Mouse (Mus musculus): ENCODE measurements at regions not wholly inside any gene's neighbourhood (a gene's known extent, or its start where the extent isn't known, plus 50 kb on each side); places are given as distances from the start of the nearest gene placed in this dataset.

DNA sequence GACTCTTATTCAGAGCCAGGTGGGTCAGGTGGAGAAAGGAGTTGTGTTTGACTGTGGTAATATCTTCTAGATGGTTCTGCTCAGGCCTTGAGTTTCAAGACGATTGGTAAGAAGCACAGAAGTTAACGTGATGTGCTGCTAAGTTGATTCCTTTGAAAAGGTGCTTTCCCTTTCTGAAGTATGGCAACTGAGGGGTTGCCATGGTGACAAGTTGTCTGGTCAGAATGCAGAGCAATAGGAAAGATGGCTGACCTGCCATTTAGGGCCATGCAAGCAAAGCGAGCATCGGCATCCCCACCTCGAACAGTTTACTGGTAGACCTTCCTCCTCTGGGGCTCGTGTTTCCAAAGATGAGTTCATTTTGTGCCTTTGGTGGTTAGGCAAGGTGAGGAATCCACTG, 76.1 kb upstream of the Id2 start:
- H3K9ac ChIP-seq: no peak overlapping the region
- WGBS: 66% methylated on average over 6 of the region's 6 CpGs
- no peaks in the 10 kb centered on the region for H3K36me3 ChIP-seq
- H3K4me2 ChIP-seq: no peak overlapping the region
- no peak overlapping the region for H3K4me3 ChIP-seq
- no peaks in the 10 kb centered on the region for H3K27me3 ChIP-seq
- no peak overlapping the region for H3K27ac ChIP-seq
- ATAC-seq (ENCODE audit: borderline replicate concordance, extremely low read depth, low FRiP score, low TSS enrichment): no peak
- no peaks in the 10 kb centered on the region for H3K9me3 ChIP-seq
- peaks cover 5% of the 10 kb centered on the region for H3K4me1 ChIP-seq

GRCm38 (mm10) chr12:25172450-25172849, 75.5 kb upstream of the Id2 start:
- Histone ChIP-seq H3K4me2 (no peak overlapping the region), H3K4me3 (no peak overlapping the region), H3K27me3 (no peaks in the 10 kb centered on the region), H3K4me1 (peaks cover 12% of the 10 kb centered on the region), H3K27ac (no peak overlapping the region), H3K36me3 (no peaks in the 10 kb centered on the region), H3K9me3 (no peaks in the 10 kb centered on the region), H3K9ac (no peak overlapping the region)
- WGBS: 87% methylated on average over 4 of the region's 4 CpGs
- no peak for ATAC-seq (ENCODE audit: borderline replicate concordance, extremely low read depth, low FRiP score, low TSS enrichment)

DNA sequence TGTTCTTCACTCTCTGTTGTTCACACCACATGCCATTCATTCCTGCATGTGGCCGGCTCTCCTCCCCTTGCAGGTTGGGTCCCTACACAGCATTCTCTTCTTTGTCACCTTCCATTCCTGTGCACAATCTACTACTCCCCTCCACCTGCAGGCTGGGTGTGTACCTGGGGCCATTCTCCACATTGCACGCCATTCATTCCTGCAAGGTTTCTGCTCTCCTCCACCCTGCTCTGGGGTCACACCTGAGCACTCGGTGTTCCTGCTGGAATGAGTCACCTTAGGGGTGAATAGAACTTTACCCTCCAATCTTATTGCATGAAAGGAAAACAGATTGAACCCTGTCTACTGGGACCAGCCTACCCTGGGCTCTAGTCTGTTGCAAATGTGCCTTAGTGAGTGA, 72.7 kb upstream of the Id2 start:
- WGBS: 59% methylated on average over 3 of the region's 3 CpGs
- peaks cover 17% of the 10 kb centered on the region for H3K4me1 ChIP-seq
- H3K4me2 ChIP-seq: no peak overlapping the region
- ATAC-seq (ENCODE audit: borderline replicate concordance, extremely low read depth, low FRiP score, low TSS enrichment): no peak
- H3K4me3 ChIP-seq: no peak overlapping the region
- no peaks in the 10 kb centered on the region for H3K9me3 ChIP-seq
- H3K27ac ChIP-seq: no peak overlapping the region
- H3K27me3 ChIP-seq: no peaks in the 10 kb centered on the region
- H3K9ac ChIP-seq: no peak overlapping the region
- no peaks in the 10 kb centered on the region for H3K36me3 ChIP-seq

DNA sequence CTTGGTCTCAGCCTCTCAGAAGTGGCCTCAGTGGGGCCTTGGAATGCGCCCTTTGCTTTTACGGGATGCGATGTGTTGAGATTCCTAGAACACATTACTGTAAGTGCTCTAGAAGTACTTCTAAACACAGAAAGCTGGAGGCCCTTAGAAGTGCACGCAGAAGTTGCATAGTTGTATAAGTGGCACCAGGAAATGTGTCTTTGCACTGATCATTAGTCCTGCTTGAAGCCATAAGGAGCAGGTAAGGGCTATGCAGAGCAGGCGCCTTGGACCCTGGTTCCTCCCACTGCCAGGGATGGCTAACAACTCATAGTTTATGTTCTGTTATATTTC, 71.2 kb upstream of the Id2 start:
- Histone ChIP-seq H3K27me3 (no peaks in the 10 kb centered on the region), H3K4me2 (no peak overlapping the region), H3K27ac (no peak overlapping the region), H3K4me3 (no peak overlapping the region), H3K4me1 (peaks cover 27% of the 10 kb centered on the region), H3K9ac (no peak overlapping the region), H3K36me3 (no peaks in the 10 kb centered on the region), H3K9me3 (no peaks in the 10 kb centered on the region)
- ATAC-seq (ENCODE audit: borderline replicate concordance, extremely low read depth, low FRiP score, low TSS enrichment): no peak
- WGBS: 47% methylated on average over 5 of the region's 5 CpGs

GRCm38 (mm10) chr12:25167504-25168212, 70.7 kb upstream of the Id2 start:
- Histone ChIP-seq H3K27me3 (no peaks in the 10 kb centered on the region), H3K27ac (no peak overlapping the region), H3K4me3 (no peak overlapping the region), H3K9me3 (no peaks in the 10 kb centered on the region), H3K4me1 (peaks cover 31% of the 10 kb centered on the region), H3K9ac (no peak overlapping the region), H3K4me2 (no peak overlapping the region), H3K36me3 (no peaks in the 10 kb centered on the region)
- 51% methylated on average over 12 of the region's 12 CpGs for WGBS
- ATAC-seq (ENCODE audit: borderline replicate concordance, extremely low read depth, low FRiP score, low TSS enrichment): no peak

DNA sequence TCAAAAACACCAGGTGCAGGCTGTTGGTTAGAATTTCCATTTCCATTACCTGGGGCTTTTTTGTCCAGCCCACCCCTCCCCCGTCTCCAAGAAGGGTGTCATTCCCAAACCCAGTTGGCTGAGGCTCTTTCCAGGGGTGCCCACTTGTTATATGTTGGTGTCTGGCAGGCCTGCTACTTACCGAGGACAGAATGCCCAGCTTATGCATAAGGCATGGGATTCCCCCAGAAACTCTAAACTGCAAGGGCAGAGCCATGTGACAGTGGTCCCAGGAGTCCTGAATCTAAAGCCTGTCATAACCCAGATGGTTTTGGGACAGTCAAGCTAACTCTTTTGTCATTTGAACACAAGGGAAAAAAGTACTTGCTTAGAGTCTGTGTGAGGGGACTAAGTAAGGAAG, 69.6 kb upstream of the Id2 start:
- Histone ChIP-seq H3K27me3 (no peaks in the 10 kb centered on the region), H3K9ac (no peak overlapping the region), H3K36me3 (no peaks in the 10 kb centered on the region), H3K27ac (no peak overlapping the region), H3K4me2 (no peak overlapping the region), H3K9me3 (no peaks in the 10 kb centered on the region), H3K4me1 (peaks cover 34% of the 10 kb centered on the region), H3K4me3 (no peak overlapping the region)
- no peak for ATAC-seq (ENCODE audit: borderline replicate concordance, extremely low read depth, low FRiP score, low TSS enrichment)
- WGBS: 69% methylated on average over 2 of the region's 2 CpGs

DNA sequence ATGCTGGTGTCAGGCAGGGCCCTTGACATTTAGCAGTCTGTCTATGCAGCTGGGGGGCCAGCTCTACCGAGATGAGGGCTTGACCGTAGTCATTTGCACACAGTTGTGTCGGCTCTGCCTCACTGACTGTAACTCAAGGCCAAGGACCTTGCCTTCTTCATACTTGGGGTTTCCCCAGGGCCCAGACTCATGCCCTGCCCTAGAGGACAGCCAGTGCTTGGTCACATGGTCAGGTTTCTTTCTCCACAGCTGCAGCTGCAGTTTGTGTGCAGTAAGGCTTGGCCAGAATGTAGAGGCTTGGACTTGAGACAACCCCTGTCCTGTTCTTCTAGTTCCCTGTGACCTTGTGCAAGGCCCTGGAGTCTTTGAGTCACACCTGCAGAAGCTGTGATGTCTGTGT, 68.7 kb upstream of the Id2 start:
- no peak overlapping the region for H3K27ac ChIP-seq
- ATAC-seq (ENCODE audit: borderline replicate concordance, extremely low read depth, low FRiP score, low TSS enrichment): no peak
- H3K9me3 ChIP-seq: no peaks in the 10 kb centered on the region
- no peak overlapping the region for H3K4me2 ChIP-seq
- WGBS: 80% methylated on average over 3 of the region's 3 CpGs
- H3K4me1 ChIP-seq: peaks cover 34% of the 10 kb centered on the region
- H3K9ac ChIP-seq: no peak overlapping the region
- no peaks in the 10 kb centered on the region for H3K36me3 ChIP-seq
- H3K4me3 ChIP-seq: no peak overlapping the region
- H3K27me3 ChIP-seq: no peaks in the 10 kb centered on the region

DNA sequence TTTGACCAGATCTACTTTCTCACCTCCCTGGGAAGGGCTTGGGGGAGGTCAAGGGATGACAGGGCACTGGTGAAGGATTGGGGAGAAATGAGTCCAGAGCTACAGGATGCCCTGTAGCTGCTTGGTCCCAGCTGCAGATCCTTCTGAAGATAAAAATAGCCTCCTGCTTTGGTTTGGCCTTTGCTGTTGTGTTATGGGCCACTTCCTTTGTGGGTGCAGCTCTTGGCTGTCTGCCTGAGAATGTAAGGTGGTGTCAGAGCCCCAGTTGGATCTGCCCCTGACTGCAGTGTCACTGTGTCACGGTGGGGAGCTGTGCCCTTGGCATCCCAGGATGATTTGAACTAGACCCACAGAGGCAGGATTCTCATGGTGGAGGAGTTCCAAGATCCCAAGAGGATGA, 67.8 kb upstream of the Id2 start:
- Histone ChIP-seq H3K4me2 (no peak overlapping the region), H3K9me3 (no peaks in the 10 kb centered on the region), H3K4me1 (peaks cover 34% of the 10 kb centered on the region), H3K27me3 (no peaks in the 10 kb centered on the region), H3K4me3 (no peak overlapping the region), H3K9ac (no peak overlapping the region), H3K27ac (no peak overlapping the region), H3K36me3 (no peaks in the 10 kb centered on the region)
- 41% methylated on average over 1 of the region's 1 CpGs for WGBS
- no peak for ATAC-seq (ENCODE audit: borderline replicate concordance, extremely low read depth, low FRiP score, low TSS enrichment)

DNA sequence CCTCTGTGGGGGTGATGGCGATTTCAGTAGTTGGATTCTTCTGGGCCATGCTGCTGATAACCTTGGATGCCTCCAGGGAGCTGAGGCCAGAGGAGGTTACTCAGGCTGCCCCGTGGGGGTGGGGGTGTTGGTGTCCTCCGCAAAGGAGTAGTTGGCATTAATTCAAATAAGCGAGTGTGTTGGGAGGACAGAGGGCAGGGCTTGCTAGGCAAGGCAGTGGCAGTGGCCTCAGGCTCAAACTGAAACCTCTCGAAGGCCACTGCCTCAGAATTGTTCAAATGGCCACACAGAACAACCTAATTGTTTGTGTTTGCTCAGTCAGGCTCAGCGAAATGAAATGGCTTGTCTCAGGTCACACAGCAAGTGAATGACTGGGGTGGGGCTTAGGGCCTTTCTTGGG, 66.6 kb upstream of the Id2 start:
- 23% methylated on average over 6 of the region's 6 CpGs for WGBS

DNA sequence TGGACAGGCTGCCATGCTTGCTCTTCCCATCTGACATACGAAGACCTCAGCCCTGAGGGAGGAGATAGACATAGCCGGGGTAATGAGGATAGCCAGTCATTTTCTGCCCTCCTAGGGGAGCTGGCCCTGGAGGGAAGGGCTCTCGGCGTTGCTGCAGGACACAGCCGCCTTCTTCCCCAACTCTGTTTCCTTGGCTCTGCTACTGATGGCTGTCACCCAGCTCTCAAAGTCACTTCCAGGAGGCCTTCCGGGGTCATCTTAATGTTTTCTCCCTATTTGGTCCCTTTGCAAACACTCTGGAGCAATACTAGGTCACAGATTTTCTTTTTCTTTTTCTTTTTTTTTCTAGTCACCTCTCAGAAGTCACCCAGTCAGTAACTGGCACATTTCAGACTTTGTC, 65.9 kb upstream of the Id2 start:
- no peaks in the 10 kb centered on the region for H3K9me3 ChIP-seq
- no peak overlapping the region for H3K4me2 ChIP-seq
- 56% methylated on average over 6 of the region's 6 CpGs for WGBS
- no peaks in the 10 kb centered on the region for H3K36me3 ChIP-seq
- H3K27me3 ChIP-seq: no peaks in the 10 kb centered on the region
- ATAC-seq (ENCODE audit: borderline replicate concordance, extremely low read depth, low FRiP score, low TSS enrichment): no peak
- H3K27ac ChIP-seq: no peak overlapping the region
- H3K4me3 ChIP-seq: no peak overlapping the region
- H3K4me1 ChIP-seq: peaks cover 30% of the 10 kb centered on the region
- H3K9ac ChIP-seq: no peak overlapping the region

More for the DNA sequence above, 66.6 kb upstream of the Id2 start:
- peaks cover 34% of the 10 kb centered on the region for H3K4me1 ChIP-seq
- no peaks in the 10 kb centered on the region for H3K27me3 ChIP-seq
- no peaks in the 10 kb centered on the region for H3K36me3 ChIP-seq
- no peak overlapping the region for H3K4me3 ChIP-seq
- no peaks in the 10 kb centered on the region for H3K9me3 ChIP-seq
- H3K4me2 ChIP-seq: no peak overlapping the region
- no peak overlapping the region for H3K27ac ChIP-seq
- H3K9ac ChIP-seq: no peak overlapping the region
- ATAC-seq (ENCODE audit: borderline replicate concordance, extremely low read depth, low FRiP score, low TSS enrichment): peak; percentile 21; the same call in 1 of the 2 replicates

DNA sequence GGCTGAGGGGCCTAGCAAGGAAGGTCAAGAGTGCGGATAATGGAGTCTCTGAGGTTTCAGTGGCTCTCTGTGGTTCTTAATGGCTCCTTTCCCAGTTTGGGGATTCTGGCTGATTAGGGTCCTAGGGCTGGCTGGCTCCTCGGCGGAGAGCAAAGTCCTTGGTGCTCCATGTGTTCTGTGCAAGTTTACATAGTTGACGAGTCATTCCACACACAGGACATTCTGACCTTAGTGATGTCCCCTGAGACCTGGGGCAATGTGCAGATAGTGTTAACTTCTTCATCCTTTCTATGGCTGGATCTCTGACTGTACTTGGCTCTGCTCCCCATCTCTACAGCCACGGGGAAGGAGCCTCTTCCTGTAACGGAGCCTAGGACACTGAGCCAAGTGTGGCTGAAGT, 65.0 kb upstream of the Id2 start:
- H3K4me1 ChIP-seq: peaks cover 25% of the 10 kb centered on the region
- H3K4me2 ChIP-seq: no peak overlapping the region
- no peaks in the 10 kb centered on the region for H3K27me3 ChIP-seq
- no peak for ATAC-seq (ENCODE audit: borderline replicate concordance, extremely low read depth, low FRiP score, low TSS enrichment)
- no peaks in the 10 kb centered on the region for H3K9me3 ChIP-seq
- H3K36me3 ChIP-seq: no peaks in the 10 kb centered on the region
- no peak overlapping the region for H3K27ac ChIP-seq
- H3K9ac ChIP-seq: no peak overlapping the region
- WGBS: 59% methylated on average over 6 of the region's 6 CpGs
- no peak overlapping the region for H3K4me3 ChIP-seq

- no peak for ATAC-seq (ENCODE audit: borderline replicate concordance, extremely low read depth, low FRiP score, low TSS enrichment)
- Histone ChIP-seq H3K27me3 (no peaks in the 10 kb centered on the region), H3K4me1 (peaks cover 25% of the 10 kb centered on the region), H3K9me3 (no peaks in the 10 kb centered on the region), H3K36me3 (no peaks in the 10 kb centered on the region), H3K9ac (no peak overlapping the region), H3K27ac (no peak overlapping the region), H3K4me2 (no peak overlapping the region), H3K4me3 (no peak overlapping the region)
- WGBS: 80% methylated on average over 15 of the region's 15 CpGs
Observed at GRCm38 (mm10) chr12:25160990-25161843, 64.3 kb upstream of the Id2 start.
